Mouse (Mus musculus): ENCODE measurements at regions not wholly inside any gene's neighbourhood (a gene's known extent, or its start where the extent isn't known, plus 50 kb on each side); places are given as distances from the start of the nearest gene placed in this dataset.
A peak's percentile ranks its signal among the peaks of the same experiment; 100 is the strongest.

- TF ChIP-seq POLR2A (IDR thresholded peaks at IDR 0.05; ENCODE audit: control insufficient read depth, extremely low read depth, insufficient read depth, low read length, poor library complexity) (peak; percentile 58; the same call in 1 of the 2 replicates), CTCF (IDR thresholded peaks at IDR 0.05; ENCODE audit: borderline replicate concordance, control insufficient read depth, extremely low read depth, insufficient read depth, low read length, poor library complexity) (no peak)
Measured at GRCm38 (mm10) chr2:170220871-170221369, 73.0 kb upstream of the Zfp217 start.
